Mouse (Mus musculus): Measurements from ENCODE around the gene Pkp2. TPM values are rescaled to one million over a fixed set of nuclear protein-coding genes. Genes with fewer than 3 reads are reported as not detected.

The Pkp2 gene
- polyA plus RNA-seq, 1 experiment: 1.3 TPM

- Histone ChIP-seq H3K36me3 (ENCODE audit: control insufficient read depth, insufficient read depth, low read length) (no peaks in the 10 kb centered on the region), H3K4me1 (ENCODE audit: control insufficient read depth, insufficient read depth, low read length) (no peaks in the 10 kb centered on the region), H3K4me3 (ENCODE audit: control insufficient read depth, low read depth, low read length) (no peak overlapping the region), H3K27ac (ENCODE audit: control insufficient read depth, insufficient read depth, low read depth, low read length) (no peak overlapping the region), H3K27me3 (ENCODE audit: control insufficient read depth, insufficient read depth, low read length) (no peaks in the 10 kb centered on the region)
- TF ChIP-seq CTCF (IDR thresholded peaks at IDR 0.05; ENCODE audit: control insufficient read depth, insufficient read depth, insufficient replicate concordance, low read depth, low read length) (no peak), POLR2A (IDR thresholded peaks at IDR 0.05; ENCODE audit: control insufficient read depth, low read depth, low read length) (no peak)
Observed at GRCm38 (mm10) chr16:16238356-16238755, 25.2 kb downstream of the Pkp2 start.

DNA sequence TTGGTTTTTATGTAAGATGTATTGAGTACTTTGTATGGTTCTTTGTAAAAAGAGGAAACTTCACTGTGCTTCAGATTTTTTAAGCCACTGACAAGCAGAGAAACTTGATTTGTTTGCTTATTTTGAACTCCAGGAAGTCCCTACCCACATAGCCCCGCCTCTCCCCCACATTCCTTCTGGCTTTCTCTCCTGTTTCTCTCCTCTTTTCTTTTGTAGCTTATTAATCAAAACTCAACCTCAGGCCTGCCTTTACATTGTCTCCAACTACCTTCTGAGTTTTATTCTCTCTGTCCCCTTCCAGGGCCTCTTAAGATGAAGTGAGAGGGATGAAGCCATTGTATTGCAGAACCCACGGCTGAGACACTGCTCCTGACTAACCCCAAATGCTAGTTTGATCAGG, 31.6 kb downstream of the Pkp2 start:
- TF ChIP-seq POLR2A (IDR thresholded peaks at IDR 0.05; ENCODE audit: control insufficient read depth, low read depth, low read length) (no peak), CTCF (IDR thresholded peaks at IDR 0.05; ENCODE audit: control insufficient read depth, insufficient read depth, insufficient replicate concordance, low read depth, low read length) (no peak)
- H3K27ac ChIP-seq (ENCODE audit: control insufficient read depth, insufficient read depth, low read depth, low read length): no peak overlapping the region
- no peaks in the 10 kb centered on the region for H3K4me1 ChIP-seq (ENCODE audit: control insufficient read depth, insufficient read depth, low read length)
- H3K27me3 ChIP-seq (ENCODE audit: control insufficient read depth, insufficient read depth, low read length): no peaks in the 10 kb centered on the region
- H3K36me3 ChIP-seq (ENCODE audit: control insufficient read depth, insufficient read depth, low read length): no peaks in the 10 kb centered on the region
- H3K4me3 ChIP-seq (ENCODE audit: control insufficient read depth, low read depth, low read length): no peak overlapping the region

DNA sequence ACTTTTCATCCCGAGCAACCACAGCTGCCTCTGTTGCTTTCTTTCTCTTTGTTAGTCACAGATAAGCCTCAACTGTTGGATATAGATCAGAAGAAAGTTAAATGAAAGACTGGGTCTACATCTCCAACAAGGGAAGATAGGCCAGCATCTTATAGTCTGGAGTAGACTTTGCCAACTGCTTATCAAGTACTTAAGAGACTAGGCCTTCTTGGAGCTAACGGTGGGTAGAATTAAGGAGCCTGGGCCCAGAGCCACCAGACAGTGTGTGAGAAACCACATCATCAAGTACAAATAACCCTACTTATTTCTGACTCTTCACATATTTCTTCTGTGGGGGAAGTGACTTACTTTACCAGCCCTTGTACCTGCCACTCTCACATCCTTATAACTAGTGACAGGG, 37.4 kb downstream of the Pkp2 start:
- Histone ChIP-seq H3K27me3 (ENCODE audit: control insufficient read depth, insufficient read depth, low read length) (no peaks in the 10 kb centered on the region), H3K36me3 (ENCODE audit: control insufficient read depth, insufficient read depth, low read length) (no peaks in the 10 kb centered on the region), H3K4me3 (ENCODE audit: control insufficient read depth, low read depth, low read length) (no peak overlapping the region), H3K27ac (ENCODE audit: control insufficient read depth, insufficient read depth, low read depth, low read length) (no peak overlapping the region), H3K4me1 (ENCODE audit: control insufficient read depth, insufficient read depth, low read length) (peaks cover 2% of the 10 kb centered on the region; the same call in 1 of the 2 replicates)
- no peak for TF ChIP-seq POLR2A (IDR thresholded peaks at IDR 0.05; ENCODE audit: control insufficient read depth, low read depth, low read length)
- TF ChIP-seq CTCF (IDR thresholded peaks at IDR 0.05; ENCODE audit: control insufficient read depth, insufficient read depth, insufficient replicate concordance, low read depth, low read length): no peak

- Histone ChIP-seq H3K4me3 (ENCODE audit: control insufficient read depth, low read depth, low read length) (no peak overlapping the region), H3K4me1 (ENCODE audit: control insufficient read depth, insufficient read depth, low read length) (peaks cover 2% of the 10 kb centered on the region; the same call in 1 of the 2 replicates), H3K36me3 (ENCODE audit: control insufficient read depth, insufficient read depth, low read length) (no peaks in the 10 kb centered on the region), H3K27ac (ENCODE audit: control insufficient read depth, insufficient read depth, low read depth, low read length) (peak overlapping the region; percentile 75), H3K27me3 (ENCODE audit: control insufficient read depth, insufficient read depth, low read length) (no peaks in the 10 kb centered on the region)
- TF ChIP-seq CTCF (IDR thresholded peaks at IDR 0.05; ENCODE audit: control insufficient read depth, insufficient read depth, insufficient replicate concordance, low read depth, low read length): no peak
Observed at GRCm38 (mm10) chr16:16253326-16254074, 40.4 kb downstream of the Pkp2 start.

GRCm38 (mm10) chr16:16255217-16255616, 42.1 kb downstream of the Pkp2 start:
- H3K27me3 ChIP-seq (ENCODE audit: control insufficient read depth, insufficient read depth, low read length): no peaks in the 10 kb centered on the region
- TF ChIP-seq POLR2A (IDR thresholded peaks at IDR 0.05; ENCODE audit: control insufficient read depth, low read depth, low read length): no peak
- no peak for TF ChIP-seq CTCF (IDR thresholded peaks at IDR 0.05; ENCODE audit: control insufficient read depth, insufficient read depth, insufficient replicate concordance, low read depth, low read length)
- H3K4me3 ChIP-seq (ENCODE audit: control insufficient read depth, low read depth, low read length): no peak overlapping the region
- no peaks in the 10 kb centered on the region for H3K36me3 ChIP-seq (ENCODE audit: control insufficient read depth, insufficient read depth, low read length)
- no peak overlapping the region for H3K27ac ChIP-seq (ENCODE audit: control insufficient read depth, insufficient read depth, low read depth, low read length)
- H3K4me1 ChIP-seq (ENCODE audit: control insufficient read depth, insufficient read depth, low read length): peaks cover 2% of the 10 kb centered on the region; the same call in 1 of the 2 replicates

DNA sequence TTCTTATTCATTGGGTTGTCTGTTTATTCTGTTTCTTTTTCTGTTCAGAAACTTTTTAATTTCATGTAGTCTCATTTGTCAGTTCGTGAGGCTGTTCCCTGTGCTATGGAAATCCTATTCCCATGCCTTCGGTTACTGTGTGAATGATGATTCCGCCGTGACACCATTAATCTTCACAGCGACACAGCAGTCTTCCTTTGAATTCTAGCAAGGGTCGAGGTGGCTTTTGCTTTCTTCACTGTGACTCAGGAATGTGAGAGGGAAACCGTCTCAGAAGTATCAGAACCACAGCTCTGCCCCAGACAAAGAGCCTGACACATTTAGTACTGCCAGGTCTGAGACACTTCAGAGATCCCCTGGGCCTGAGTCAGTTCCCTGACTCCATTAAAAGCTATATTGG, 42.8 kb downstream of the Pkp2 start:
- peaks cover 2% of the 10 kb centered on the region; the same call in 1 of the 2 replicates for H3K4me1 ChIP-seq (ENCODE audit: control insufficient read depth, insufficient read depth, low read length)
- H3K27me3 ChIP-seq (ENCODE audit: control insufficient read depth, insufficient read depth, low read length): no peaks in the 10 kb centered on the region
- TF ChIP-seq POLR2A (IDR thresholded peaks at IDR 0.05; ENCODE audit: control insufficient read depth, low read depth, low read length): no peak
- no peak for TF ChIP-seq CTCF (IDR thresholded peaks at IDR 0.05; ENCODE audit: control insufficient read depth, insufficient read depth, insufficient replicate concordance, low read depth, low read length)
- H3K36me3 ChIP-seq (ENCODE audit: control insufficient read depth, insufficient read depth, low read length): no peaks in the 10 kb centered on the region
- H3K4me3 ChIP-seq (ENCODE audit: control insufficient read depth, low read depth, low read length): no peak overlapping the region
- H3K27ac ChIP-seq (ENCODE audit: control insufficient read depth, insufficient read depth, low read depth, low read length): no peak overlapping the region

- Histone ChIP-seq H3K36me3 (ENCODE audit: control insufficient read depth, insufficient read depth, low read length) (no peaks in the 10 kb centered on the region), H3K4me1 (ENCODE audit: control insufficient read depth, insufficient read depth, low read length) (peaks cover 2% of the 10 kb centered on the region; the same call in 1 of the 2 replicates), H3K27ac (ENCODE audit: control insufficient read depth, insufficient read depth, low read depth, low read length) (no peak overlapping the region), H3K27me3 (ENCODE audit: control insufficient read depth, insufficient read depth, low read length) (no peaks in the 10 kb centered on the region), H3K4me3 (ENCODE audit: control insufficient read depth, low read depth, low read length) (no peak overlapping the region)
- TF ChIP-seq CTCF (IDR thresholded peaks at IDR 0.05; ENCODE audit: control insufficient read depth, insufficient read depth, insufficient replicate concordance, low read depth, low read length) (no peak), POLR2A (IDR thresholded peaks at IDR 0.05; ENCODE audit: control insufficient read depth, low read depth, low read length) (no peak)
Observed at GRCm38 (mm10) chr16:16256672-16257071, 43.6 kb downstream of the Pkp2 start.

All from testis, adult 2 months (tissue).